Mouse (Mus musculus) mammary gland, adult 2 months (tissue): ENCODE results near the gene Krtap4-1. TPM values are rescaled to one million over a fixed set of nuclear protein-coding genes. Genes with fewer than 3 reads are reported as not detected.

Experiments
- polyA plus RNA-seq: library from polyadenylated mRNA; depleted of rRNA; stranded (reverse); fragments of >200 nt; gene quantifications from 2 replicates; pipeline ENCODE4 v1.2.3, GENCODE M21; 2012; ENCODE audit warnings: low replicate concordance; rRNA removed

Krtap4-1 gene
- not detected in 2 replicates for polyA plus RNA-seq

GRCm38 (mm10) chr11:99628138-99628537 lies at the start of gene Krtap4-1:
TSS of gene Krtap4-1 (minus strand) at chr11:99628238.

GRCm38 (mm10) chr11:99665860-99666259 lies 37.8 kb upstream of the Krtap4-1 start, which contains the start of gene Krtap4-6:
TSS of gene Krtap4-6 (minus strand) at chr11:99665960.

GRCm38 (mm10) chr11:99658467-99659010 lies 30.5 kb upstream of the Krtap4-1 start, which contains the start of gene Gm11563:
TSS of gene Gm11563 (minus strand) at chr11:99658960.

GRCm38 (mm10) chr11:99650136-99650535 lies 22.1 kb upstream of the Krtap4-1 start, which contains the start of gene Gm11555:
TSS of gene Gm11555 (minus strand) at chr11:99650236.

GRCm38 (mm10) chr11:99643635-99644139 lies 15.6 kb upstream of the Krtap4-1 start, which contains the start of gene Krtap4-7:
TSS of gene Krtap4-7 (minus strand) at chr11:99644089.

GRCm38 (mm10) chr11:99634653-99635134 lies 6.7 kb upstream of the Krtap4-1 start, which contains the start of gene Krtap4-2:
TSS of gene Krtap4-2 (minus strand) at chr11:99635084.

GRCm38 (mm10) chr11:99620335-99620734 lies 7.7 kb downstream of the Krtap4-1 start, which contains the start of gene Gm11562:
TSS of gene Gm11562 (minus strand) at chr11:99620435.

GRCm38 (mm10) chr11:99614796-99615363 lies 13.2 kb downstream of the Krtap4-1 start, which contains the start of gene Krtap2-4:
TSS of gene Krtap2-4 (minus strand) at chr11:99614846.

GRCm38 (mm10) chr11:99610089-99610488 lies 17.9 kb downstream of the Krtap4-1 start, which contains the start of gene Gm11937:
TSS of gene Gm11937 (minus strand) at chr11:99610189.

GRCm38 (mm10) chr11:99603208-99603607 lies 24.8 kb downstream of the Krtap4-1 start, which contains the start of gene Gm11938:
TSS of gene Gm11938 (minus strand) at chr11:99603308.

GRCm38 (mm10) chr11:99597742-99598141 lies 30.3 kb downstream of the Krtap4-1 start, which contains the start of gene Krtap9-3:
TSS of gene Krtap9-3 (minus strand) at chr11:99598105.

GRCm38 (mm10) chr11:99590981-99591380 lies 37.1 kb downstream of the Krtap4-1 start, which contains the start of gene Krtap1-3:
TSS of gene Krtap1-3 (minus strand) at chr11:99591339.

GRCm38 (mm10) chr11:99583245-99583704 lies 44.8 kb downstream of the Krtap4-1 start, which contains the start of gene Krtap1-4:
TSS of gene Krtap1-4 (minus strand) at chr11:99583654.

GRCm38 (mm10) chr11:99580636-99581035 lies 47.4 kb downstream of the Krtap4-1 start, which contains the start of gene Krtap1-5:
TSS of gene Krtap1-5 (minus strand) at chr11:99581016.

Other genes with a start within 250 kb of the Krtap4-1 start
- 2.3 and 24.1 TPM in 2 replicates for gene Krt10, start 238.9 kb downstream of the Krtap4-1 start, polyA plus RNA-seq
- not detected in 2 replicates for gene Krt12, start 206.0 kb downstream of the Krtap4-1 start, polyA plus RNA-seq
- gene Krt20, start 190.1 kb downstream of the Krtap4-1 start, polyA plus RNA-seq: 0.13 and 0.25 TPM in 2 replicates
- gene Krt23, start 135.1 kb downstream of the Krtap4-1 start, polyA plus RNA-seq: 2.8 and 3.9 TPM in 2 replicates
- gene Krt39, start 106.9 kb downstream of the Krtap4-1 start, polyA plus RNA-seq: not detected in 2 replicates
- not detected in 2 replicates for gene Krt40, start 85.1 kb downstream of the Krtap4-1 start, polyA plus RNA-seq
- gene Krtap3-3, start 77.4 kb downstream of the Krtap4-1 start, polyA plus RNA-seq: not detected in 2 replicates
- 0.43 and 2.2 TPM in 2 replicates for gene Krtap3-2, start 71.4 kb downstream of the Krtap4-1 start, polyA plus RNA-seq
- gene Gm11939, start 68.8 kb downstream of the Krtap4-1 start, polyA plus RNA-seq: not detected in 2 replicates
- not detected in 2 replicates for gene Krtap3-1, start 61.6 kb downstream of the Krtap4-1 start, polyA plus RNA-seq
- gene Krtap1-5, start 47.2 kb downstream of the Krtap4-1 start, polyA plus RNA-seq: not detected in 2 replicates
- gene Krtap1-4, start 44.6 kb downstream of the Krtap4-1 start, polyA plus RNA-seq: not detected in 2 replicates
- not detected in 2 replicates for gene Krtap1-3, start 36.9 kb downstream of the Krtap4-1 start, polyA plus RNA-seq
- not detected in 2 replicates for gene Krtap9-3, start 30.1 kb downstream of the Krtap4-1 start, polyA plus RNA-seq
- not detected in 2 replicates for gene Gm11938, start 24.9 kb downstream of the Krtap4-1 start, polyA plus RNA-seq
- not detected in 2 replicates for gene Gm11937, start 18.0 kb downstream of the Krtap4-1 start, polyA plus RNA-seq
- gene Krtap2-4, start 13.4 kb downstream of the Krtap4-1 start, polyA plus RNA-seq: not detected in 2 replicates
- gene Gm11562, start 7.8 kb downstream of the Krtap4-1 start, polyA plus RNA-seq: not detected in 2 replicates
- not detected in 2 replicates for gene Krtap4-2, start 6.8 kb upstream of the Krtap4-1 start, polyA plus RNA-seq
- not detected in 2 replicates for gene Krtap4-7, start 15.9 kb upstream of the Krtap4-1 start, polyA plus RNA-seq
- not detected in 2 replicates for gene Gm11555, start 22.0 kb upstream of the Krtap4-1 start, polyA plus RNA-seq
- gene Gm11563, start 30.7 kb upstream of the Krtap4-1 start, polyA plus RNA-seq: not detected in 2 replicates
- not detected in 2 replicates for gene Krtap4-6, start 37.7 kb upstream of the Krtap4-1 start, polyA plus RNA-seq
- gene Gm14190, start 62.5 kb upstream of the Krtap4-1 start, polyA plus RNA-seq: not detected in 2 replicates
- not detected in 2 replicates for gene Gm14180, start 106.1 kb upstream of the Krtap4-1 start, polyA plus RNA-seq
- not detected in 2 replicates for gene Gm11595, start 144.7 kb upstream of the Krtap4-1 start, polyA plus RNA-seq
- not detected in 2 replicates for gene Krtap4-8, start 152.5 kb upstream of the Krtap4-1 start, polyA plus RNA-seq
- gene Krtap4-9, start 157.0 kb upstream of the Krtap4-1 start, polyA plus RNA-seq: not detected in 2 replicates
- gene Gm11596, start 165.2 kb upstream of the Krtap4-1 start, polyA plus RNA-seq: not detected in 2 replicates
- not detected in 2 replicates for gene Gm11569, start 170.7 kb upstream of the Krtap4-1 start, polyA plus RNA-seq
- gene Gm11554, start 176.2 kb upstream of the Krtap4-1 start, polyA plus RNA-seq: not detected in 2 replicates
- not detected in 2 replicates for gene Krtap4-13, start 181.7 kb upstream of the Krtap4-1 start, polyA plus RNA-seq
- gene Gm11564, start 187.4 kb upstream of the Krtap4-1 start, polyA plus RNA-seq: not detected in 2 replicates
- not detected in 2 replicates for gene 2300003K06Rik, start 209.8 kb upstream of the Krtap4-1 start, polyA plus RNA-seq
- not detected in 2 replicates for gene Krtap4-16, start 223.4 kb upstream of the Krtap4-1 start, polyA plus RNA-seq
- gene Gm11568, start 229.7 kb upstream of the Krtap4-1 start, polyA plus RNA-seq: not detected in 2 replicates
- not detected in 2 replicates for gene Gm11559, start 236.2 kb upstream of the Krtap4-1 start, polyA plus RNA-seq
- not detected in 2 replicates for gene Krtap9-1, start 245.2 kb upstream of the Krtap4-1 start, polyA plus RNA-seq